Mouse (Mus musculus): ENCODE results near the gene Atg14. TPM values are rescaled to one million over a fixed set of nuclear protein-coding genes. Genes with fewer than 3 reads are reported as not detected.
A peak's percentile ranks its signal among the peaks of the same experiment; 100 is the strongest.
"Not testable (repeated sequence)": the region's sequence is repeated elsewhere in the genome, so short reads cannot be mapped to it uniquely, and the experiment has no call there.

Atg14 gene
- 1 to 10 TPM; 5.9 to 7.8 TPM for total RNA-seq (2021)
- long read RNA-seq, experiment 1, transcript Atg14-201 (10 exons, 3,450 nt): major isoform, 23 of 26 reads
- long read RNA-seq, experiment 1, partial matches to known transcripts: 2 of 26 reads
- long read RNA-seq, experiment 1, other reads (novel, unspliced or antisense): 1 of 26 reads
- long read RNA-seq, experiment 2, transcript Atg14-201 (10 exons, 3,450 nt): major isoform, 26 of 27 reads
- long read RNA-seq, experiment 2, partial matches to known transcripts: 0 of 27 reads
- long read RNA-seq, experiment 2, other reads (novel, unspliced or antisense): 1 of 27 reads

DNA sequence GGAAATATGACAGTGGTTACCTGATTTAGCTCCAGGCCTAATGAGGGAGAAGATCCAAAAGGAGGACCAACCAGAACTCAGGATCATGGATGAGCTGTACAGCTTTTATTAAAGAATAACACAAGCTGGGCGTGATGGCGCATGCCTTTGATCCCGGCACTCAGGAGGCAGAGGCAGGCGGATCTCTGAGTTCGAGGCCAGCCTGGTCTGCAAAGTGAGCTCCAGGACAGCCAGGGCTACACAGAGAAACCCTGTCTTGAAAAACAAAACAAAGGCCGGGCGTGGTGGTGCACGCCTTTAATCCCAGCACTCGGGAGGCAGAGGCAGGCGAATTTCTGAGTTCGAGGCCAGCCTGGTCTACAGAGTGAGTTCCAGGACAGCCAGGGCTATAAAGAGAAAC, at the start of gene Atg14:
Gene Atg14 (minus strand): TSS at position 101 of the 400 bp plus-strand sequence.
- DNase-seq; H3K4me3 ChIP-seq; H3K27ac ChIP-seq; intact Hi-C loops (cut with DNase I): not testable (repeated sequence)

DNA sequence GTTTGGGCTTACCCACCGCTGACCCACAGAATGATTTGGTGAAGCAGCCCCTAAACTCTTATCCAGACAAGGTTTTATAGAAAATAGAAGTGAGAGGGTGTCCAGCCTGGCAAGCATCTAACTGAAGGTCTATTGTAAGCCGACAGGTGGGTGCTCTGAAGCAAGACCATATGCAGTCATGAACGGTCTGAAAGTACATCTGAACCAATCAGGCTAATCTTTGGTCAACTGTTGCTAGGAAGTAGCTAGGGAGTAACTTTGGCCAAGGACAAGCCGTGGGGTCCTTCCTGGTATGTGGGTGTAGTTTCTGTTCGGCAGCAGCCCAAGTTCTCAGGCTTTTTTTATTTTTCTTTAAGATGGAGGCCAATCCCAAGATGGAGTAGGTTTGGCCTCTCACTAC, 48.4 kb upstream of the Atg14 start:
- TF ChIP-seq CTCF (IDR thresholded peaks at IDR 0.05): no peak
- DNase-seq: no peak
- intact Hi-C loops (cut with DNase I): no loop called here
- Histone ChIP-seq H3K27ac (no peak overlapping the region), H3K4me3 (no peak overlapping the region)

GRCm38 (mm10) chr14:47613254-47613653, 42.8 kb upstream of the Atg14 start:
- H3K4me3 ChIP-seq: no peak overlapping the region
- no peak overlapping the region for H3K27ac ChIP-seq
- intact Hi-C loops (cut with DNase I): no loop called here
- no peak for DNase-seq
- TF ChIP-seq CTCF (IDR thresholded peaks at IDR 0.05): no peak

- H3K4me3 ChIP-seq: peak overlapping the region; percentile 38
- intact Hi-C loops (cut with DNase I): loop anchor here (10.0 kb wide), 1 partner anchor 767 kb away; no protein-coding TSS in a partner anchor
- DNase-seq: peak; percentile 42
- no peak overlapping the region for H3K27ac ChIP-seq
- peak; percentile 77 for TF ChIP-seq CTCF (IDR thresholded peaks at IDR 0.05)
Observed at GRCm38 (mm10) chr14:47597942-47598388, 27.5 kb upstream of the Atg14 start.

DNA sequence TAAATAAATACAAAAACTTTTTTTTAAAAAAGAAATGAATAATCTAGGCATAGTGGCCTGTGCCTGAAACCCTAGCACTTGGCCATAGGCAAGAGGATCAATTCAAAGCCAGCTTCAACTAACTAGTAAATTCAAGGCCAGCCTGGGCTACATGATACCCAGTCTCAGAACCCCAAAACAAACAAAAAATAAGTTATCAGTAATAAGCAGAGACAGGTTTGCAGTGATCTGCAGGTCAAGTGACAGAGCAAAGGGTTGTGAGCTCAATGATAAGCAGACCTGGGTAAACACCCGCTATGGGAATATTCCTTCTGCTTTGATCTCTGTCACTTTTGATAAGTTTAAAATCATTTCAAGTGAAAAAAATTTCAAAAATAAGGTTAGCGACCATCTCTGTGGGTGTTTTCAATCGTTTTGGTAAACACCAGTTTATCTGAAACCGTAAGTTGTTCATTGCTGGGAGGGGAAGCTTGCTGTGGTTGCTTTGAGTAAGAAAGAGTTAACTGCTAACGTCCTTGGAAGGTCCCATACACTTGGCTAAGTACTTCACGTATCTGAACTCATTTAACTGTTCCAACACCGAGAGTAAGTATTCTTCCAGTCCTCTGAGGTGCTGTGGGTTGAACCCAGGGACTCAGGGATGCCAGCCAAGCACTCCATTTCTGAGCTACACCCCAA, 24.1 kb upstream of the Atg14 start:
- Histone ChIP-seq H3K27ac (no peak overlapping the region), H3K4me3 (no peak overlapping the region)
- intact Hi-C loops (cut with DNase I): loop anchor here (10.0 kb wide), 1 partner anchor 770 kb away; no protein-coding TSS in a partner anchor
- no peak for DNase-seq
- no peak for TF ChIP-seq CTCF (IDR thresholded peaks at IDR 0.05)

DNA sequence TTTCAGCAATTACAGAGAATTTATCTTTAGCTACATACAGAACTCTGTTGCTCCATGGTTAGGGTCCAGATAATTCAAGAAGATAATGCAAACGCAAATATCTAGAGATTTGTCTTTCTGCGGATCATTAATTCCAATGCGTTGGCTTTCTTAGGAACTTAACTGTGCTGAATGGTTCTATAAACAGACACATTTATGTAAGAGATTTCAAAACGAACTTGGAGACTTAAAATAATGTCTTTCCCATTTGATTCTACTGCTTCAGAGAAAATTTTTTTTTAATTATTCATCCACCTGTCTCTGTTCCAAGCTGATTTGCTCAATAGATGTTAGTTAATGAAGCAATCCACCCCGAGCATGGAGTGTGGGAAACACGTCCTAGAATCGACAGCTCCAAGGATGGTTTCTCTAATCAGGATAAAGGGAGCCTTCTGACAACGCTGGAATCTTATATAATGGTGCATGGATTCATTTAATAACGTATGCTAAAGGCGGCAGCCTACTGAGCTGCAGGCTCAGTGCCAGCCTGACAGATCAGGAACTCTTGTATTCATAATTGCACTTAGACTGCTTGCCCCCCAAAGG, 20.0 kb upstream of the Atg14 start:
- no peak for TF ChIP-seq CTCF (IDR thresholded peaks at IDR 0.05)

GRCm38 (mm10) chr14:47589444-47589843, 19.0 kb upstream of the Atg14 start:
- Histone ChIP-seq H3K27ac (no peak overlapping the region), H3K4me3 (no peak overlapping the region)
- intact Hi-C loops (cut with DNase I): no loop called here
- TF ChIP-seq CTCF (IDR thresholded peaks at IDR 0.05): no peak
- no peak for DNase-seq

More for the DNA sequence above, 20.0 kb upstream of the Atg14 start:
- Histone ChIP-seq H3K27ac (no peak overlapping the region), H3K4me3 (no peak overlapping the region)
- DNase-seq: no peak
- intact Hi-C loops (cut with DNase I): loop anchor here (10.0 kb wide), 1 partner anchor 774 kb away; no protein-coding TSS in a partner anchor

DNA sequence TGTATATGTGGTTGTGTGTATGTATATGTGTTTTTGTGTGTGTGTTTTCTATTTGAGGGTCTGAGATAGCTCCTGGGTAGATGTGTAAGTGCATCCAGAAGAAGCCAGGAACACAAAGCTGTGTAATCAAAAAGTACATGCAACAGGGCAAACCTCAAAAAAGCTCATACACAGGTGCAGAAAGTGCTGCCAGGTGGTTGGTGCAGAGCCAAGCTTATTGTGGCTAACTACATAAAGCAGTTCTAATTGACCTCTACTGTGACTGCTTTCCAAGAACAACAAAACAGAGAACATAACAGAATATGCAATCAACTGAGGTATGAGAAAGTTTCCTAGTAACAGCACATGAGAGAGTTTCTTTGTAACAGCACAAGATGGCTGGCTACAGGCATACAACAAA, 13.9 kb upstream of the Atg14 start:
- DNase-seq: no peak
- no peak for TF ChIP-seq CTCF (IDR thresholded peaks at IDR 0.05)
- H3K4me3 ChIP-seq: no peak overlapping the region
- intact Hi-C loops (cut with DNase I): no loop called here
- no peak overlapping the region for H3K27ac ChIP-seq

DNA sequence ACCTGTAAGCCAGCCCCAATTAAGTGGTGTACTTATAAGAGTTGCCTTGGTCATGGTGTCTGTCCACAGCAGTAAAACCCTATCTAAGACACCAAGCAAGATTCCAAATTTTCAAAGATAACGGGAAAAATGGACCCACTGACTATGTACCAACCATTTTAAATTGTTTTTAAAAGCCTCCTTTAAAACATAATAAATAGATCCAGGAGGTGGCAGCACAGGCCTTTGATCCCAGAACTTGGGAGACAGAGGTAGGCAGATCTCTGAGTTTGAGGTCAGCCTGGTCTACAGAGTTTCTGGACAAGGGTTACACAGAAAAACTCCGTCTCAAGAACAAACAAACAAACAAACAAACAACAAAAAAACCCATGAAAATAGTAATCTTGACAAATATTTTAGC, 11.2 kb upstream of the Atg14 start:
- H3K4me3 ChIP-seq: no peak overlapping the region
- DNase-seq: no peak
- intact Hi-C loops (cut with DNase I): no loop called here
- peak; percentile 41; the same call in 1 of the 2 replicates for TF ChIP-seq CTCF (IDR thresholded peaks at IDR 0.05)
- no peak overlapping the region for H3K27ac ChIP-seq

- DNase-seq: no peak
- H3K4me3 ChIP-seq: no peak overlapping the region
- intact Hi-C loops (cut with DNase I): no loop called here
- no peak for TF ChIP-seq CTCF (IDR thresholded peaks at IDR 0.05)
- H3K27ac ChIP-seq: no peak overlapping the region
Observed at GRCm38 (mm10) chr14:47581280-47581679, 10.8 kb upstream of the Atg14 start.

DNA sequence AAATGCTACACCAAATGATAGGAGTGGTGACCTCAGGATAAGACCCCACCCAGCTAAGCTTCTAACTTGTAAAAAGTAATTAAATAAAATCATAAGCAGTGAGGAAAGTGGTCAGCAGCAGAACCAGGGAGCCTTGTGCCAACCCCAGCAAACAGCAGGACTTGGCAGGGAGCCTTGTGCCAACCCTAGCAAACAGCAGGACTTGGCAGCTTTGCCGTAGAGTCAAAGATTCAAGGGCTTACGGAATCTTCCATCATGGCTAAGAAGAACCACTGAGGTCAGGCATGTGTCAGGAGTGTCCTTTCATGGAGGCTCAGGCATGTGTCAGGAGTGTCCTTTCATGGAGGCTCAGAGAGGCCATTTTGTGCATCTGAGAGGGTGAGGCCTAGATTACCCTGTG, 7.6 kb upstream of the Atg14 start:
- no peak overlapping the region for H3K27ac ChIP-seq
- H3K4me3 ChIP-seq: no peak overlapping the region
- DNase-seq: no peak
- intact Hi-C loops (cut with DNase I): no loop called here
- no peak for TF ChIP-seq CTCF (IDR thresholded peaks at IDR 0.05)

DNA sequence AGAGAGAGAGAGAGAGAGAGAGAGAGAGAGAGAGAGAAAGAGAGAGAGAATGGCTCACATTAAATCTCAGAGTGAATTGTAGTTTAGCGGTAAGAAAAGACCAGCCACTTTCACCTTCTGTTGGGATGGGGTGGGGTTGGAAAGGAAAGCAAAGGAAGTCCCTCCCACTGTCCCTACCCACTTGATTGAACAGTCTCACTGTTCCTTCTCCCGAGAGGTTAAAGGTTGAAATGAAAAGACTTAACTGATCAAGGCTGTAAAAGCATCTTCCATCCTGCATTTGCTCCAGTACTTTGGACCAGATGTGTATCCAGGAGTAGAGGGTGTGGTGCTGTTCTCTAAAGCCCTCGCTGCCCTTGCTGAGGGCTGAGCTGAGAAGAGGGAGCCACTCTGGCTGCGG, 6.2 kb upstream of the Atg14 start:
- intact Hi-C loops (cut with DNase I): no loop called here

DNA sequence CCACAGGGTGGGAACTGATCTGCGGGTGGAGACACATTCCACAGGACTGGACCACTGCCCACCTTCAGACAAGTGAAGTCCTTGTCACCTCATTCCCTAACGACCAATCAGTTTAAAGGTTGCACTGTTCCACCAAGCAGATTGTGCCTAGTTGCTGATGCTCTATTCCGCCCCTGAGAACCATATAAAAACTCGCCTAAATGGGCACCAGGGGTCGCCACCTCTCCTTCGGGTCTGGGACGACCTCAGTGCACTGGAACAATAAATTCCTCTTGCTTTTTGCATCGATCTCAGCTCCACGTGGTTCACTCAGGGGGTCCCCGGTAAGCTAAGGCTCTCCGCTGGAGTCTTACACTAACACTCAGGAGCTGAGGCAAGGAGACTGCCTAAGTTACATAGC, 4.3 kb upstream of the Atg14 start:
- no peak for DNase-seq
- intact Hi-C loops (cut with DNase I): no loop called here
- TF ChIP-seq CTCF (IDR thresholded peaks at IDR 0.05): no peak
- no peak overlapping the region for H3K4me3 ChIP-seq
- H3K27ac ChIP-seq: no peak overlapping the region

More for the DNA sequence above, 6.2 kb upstream of the Atg14 start:
- no peak overlapping the region for H3K4me3 ChIP-seq
- no peak overlapping the region for H3K27ac ChIP-seq
- no peak for DNase-seq
- TF ChIP-seq CTCF (IDR thresholded peaks at IDR 0.05): no peak
